Mouse (Mus musculus) spleen, adult 2 months (tissue): ENCODE results near the gene Meis2.

Source experiments
- CTCF ChIP-seq: fragments of 200-500 bp; IDR thresholded peaks from 2 replicates; pipeline ENCODE4 v1.5.1; 2011; ENCODE audit warnings: mild to moderate bottlenecking, inconsistent platforms; ENCODE audit not compliant: insufficient read depth, insufficient read length, insufficient replicate concordance; ENCODE audit errors: extremely low read depth
- POLR2A ChIP-seq: fragments of 200-500 bp; IDR thresholded peaks from 2 replicates; pipeline ENCODE4 v1.6.1; 2011; ENCODE audit warnings: low read depth, low read length, inconsistent platforms

- TF ChIP-seq CTCF (no peak), POLR2A (no peak)
Measured at GRCm38 (mm10) chr2:116056826-116057225, 8.8 kb downstream of the Meis2 start.
